Mouse (Mus musculus) MEL (cell line): ENCODE results near the gene Lypd4.

Experiments
- CHD2 ChIP-seq: IDR thresholded peaks from 2 replicates; pipeline ENCODE4 v1.6.1; 2011; ENCODE audit warnings: low read length, improper control_type of control experiment
- CTCF ChIP-seq, 3 experiments: IDR thresholded peaks in 2 of 3; conservative IDR thresholded peaks in 1 of 3; 2 replicates each; pipeline ENCODE4 v1.5.1; 2011 to 2012; ENCODE audit warnings: low read length in 3 of 3, low read depth in 2 of 3, mild to moderate bottlenecking in 2 of 3, improper control_type of control experiment in 1 of 3, inconsistent platforms in 1 of 3, mixed read lengths in 1 of 3, moderate library complexity in 1 of 3; ENCODE audit not compliant: control insufficient read depth in 1 of 3, insufficient read depth in 1 of 3, poor library complexity in 1 of 3, severe bottlenecking in 1 of 3
- POLR2A ChIP-seq, 2 experiments: IDR thresholded peaks; 2 replicates each; pipeline ENCODE4 v1.6.1; 2011 to 2012; ENCODE audit warnings: low read length in 2 of 2, mild to moderate bottlenecking in 2 of 2, control low read depth in 1 of 2, improper control_type of control experiment in 1 of 2, low read depth in 1 of 2, moderate library complexity in 1 of 2; ENCODE audit not compliant: control insufficient read depth in 1 of 2, insufficient read depth in 1 of 2, poor library complexity in 1 of 2
- RAD21 ChIP-seq: IDR thresholded peaks from 2 replicates; pipeline ENCODE4 v1.6.1; 2011; ENCODE audit warnings: mild to moderate bottlenecking, low read depth, low read length, improper control_type of control experiment

DNA sequence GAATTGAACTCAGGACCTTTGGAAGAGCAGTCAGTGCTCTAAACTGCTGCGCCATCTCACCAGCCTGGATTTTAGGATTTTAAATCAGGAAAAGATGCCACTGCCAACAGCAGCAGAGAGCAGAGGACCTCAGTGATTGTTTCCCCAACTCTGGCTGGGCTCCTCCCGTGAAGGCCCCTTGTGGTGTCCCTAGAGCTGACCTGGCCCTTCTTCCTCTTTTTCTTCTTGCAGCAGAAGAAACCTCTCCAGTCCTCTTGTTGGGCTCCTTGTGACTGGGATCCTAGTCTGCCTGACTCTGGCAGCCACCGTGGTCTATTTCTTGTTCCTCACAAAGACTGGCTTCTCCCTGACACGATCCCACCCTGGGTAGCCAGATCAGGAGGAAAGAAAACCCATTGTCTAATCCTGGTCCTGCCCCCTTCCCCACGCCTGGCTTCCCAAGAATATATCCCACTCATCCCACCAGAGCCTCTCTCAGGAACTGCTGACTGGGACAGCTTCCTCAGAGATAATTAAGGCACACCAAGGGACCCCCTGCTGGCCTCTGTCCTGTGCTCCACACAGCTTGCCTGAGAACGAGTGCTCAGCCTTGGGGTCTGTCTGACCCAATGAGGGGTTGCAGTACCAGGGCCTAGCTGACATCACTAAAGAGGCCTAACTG, 13.2 kb downstream of the Lypd4 start:
- TF ChIP-seq CTCF (IDR thresholded peaks at IDR 0.05 in 2 of 3, conservative IDR thresholded peaks at IDR 0.05 in 1 of 3; ENCODE audit: control insufficient read depth in 1 of 3, insufficient read depth in 1 of 3, low read depth in 2 of 3, low read length in 3 of 3, poor library complexity in 1 of 3, severe bottlenecking in 1 of 3) (no peak), POLR2A (IDR thresholded peaks at IDR 0.05; ENCODE audit: control insufficient read depth in 1 of 2, insufficient read depth in 1 of 2, low read depth in 1 of 2, low read length in 2 of 2, poor library complexity in 1 of 2) (no peak), CHD2 (no peak), RAD21 (no peak)
